Mouse (Mus musculus) brain, adult 2 months (tissue): ENCODE measurements around the gene Wfdc5.

Experiments used
- DNase-seq: peaks from one replicate; pipeline ENCODE4 v3.0.0; 2011; ENCODE audit warnings: low read depth, low spot score

Gene Wfdc5

DNA sequence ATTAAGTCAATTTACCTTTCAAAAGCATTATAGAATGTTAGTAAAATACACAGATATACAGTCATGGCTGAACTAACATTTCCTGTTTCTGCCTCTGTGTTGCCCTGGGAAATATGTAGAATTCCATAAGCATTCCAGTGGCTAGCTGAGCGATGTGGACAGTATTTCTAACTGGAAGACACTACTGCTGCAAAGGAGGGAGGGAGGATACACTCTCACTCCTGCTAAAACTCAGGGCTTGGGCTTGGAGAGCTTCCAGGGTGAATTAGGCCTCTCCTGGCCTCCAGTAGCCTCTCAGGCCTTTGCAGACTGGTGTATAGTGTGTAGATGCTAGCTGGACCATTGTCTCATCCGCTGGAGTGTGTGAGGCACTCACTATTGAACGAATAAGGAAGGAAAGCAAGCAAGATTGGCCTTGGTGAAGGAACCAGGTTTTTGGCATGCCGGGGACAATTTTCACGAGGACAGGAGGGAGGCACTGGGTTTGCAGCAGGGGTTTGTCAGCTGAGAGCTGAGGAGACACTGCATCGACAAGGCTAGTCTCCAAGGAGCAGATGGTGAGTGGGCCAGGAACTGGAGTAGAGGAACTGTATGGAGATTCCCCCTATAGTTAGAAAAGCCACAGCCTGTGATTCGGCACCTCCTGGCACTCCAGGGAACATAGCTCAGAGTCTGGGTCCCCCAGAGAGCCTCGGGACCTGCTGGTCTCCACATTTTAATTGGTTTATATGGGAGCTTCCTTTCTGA lies 7.7 kb downstream of the Wfdc5 start:
- DNase-seq, result peak; percentile 95

- peak; percentile 43 for DNase-seq
These were observed 9.1 kb downstream of the Wfdc5 start for GRCm38 (mm10) chr2:164173394-164173793.

DNA sequence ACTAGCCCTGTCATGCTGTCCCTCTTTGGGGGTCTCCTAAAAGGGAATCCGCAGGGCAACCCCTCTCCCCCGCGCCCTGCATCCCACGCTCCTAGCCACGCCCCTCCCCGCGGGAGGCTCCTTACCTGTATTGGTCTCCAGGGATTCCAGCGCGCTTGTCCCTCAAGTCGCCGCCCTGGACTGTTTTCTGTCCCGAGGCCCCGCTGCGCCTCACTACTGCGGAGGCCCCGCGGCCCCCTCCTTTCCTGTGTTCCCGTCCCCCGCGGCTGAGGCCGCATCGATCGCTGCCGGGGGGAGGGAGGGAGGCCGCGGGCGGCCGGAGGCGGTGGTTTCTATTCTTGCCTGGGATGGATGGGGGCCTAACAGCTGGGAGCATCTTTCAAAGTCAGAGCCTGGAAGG lies 11.6 kb downstream of the Wfdc5 start, which contains the start of gene Kcns1:
TSS of gene Kcns1 (minus strand) at position 212 of the 400 bp plus-strand sequence.
- DNase-seq, result peak; percentile 35

GRCm38 (mm10) chr2:164170326-164170725 lies 12.2 kb downstream of the Wfdc5 start:
- DNase-seq, result peak; percentile 35

DNA sequence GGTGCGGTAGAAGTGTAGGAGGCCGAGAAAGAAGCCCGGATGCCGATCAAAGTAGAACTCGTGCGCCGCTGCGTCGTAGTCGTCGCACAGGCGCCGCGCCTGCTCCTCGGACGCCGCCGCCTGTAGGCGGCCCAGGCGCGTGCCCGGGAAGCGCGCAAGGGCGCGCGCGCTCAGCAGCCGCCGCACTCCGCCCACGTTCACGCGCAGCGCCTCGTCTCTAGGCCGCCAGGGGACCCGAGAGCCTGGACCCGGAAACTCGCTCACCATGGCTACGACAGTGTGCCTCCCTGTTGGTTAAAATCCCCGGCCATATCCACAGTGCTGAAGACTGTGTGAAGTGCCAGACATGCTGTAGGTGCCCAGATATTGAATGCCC lies 14.0 kb downstream of the Wfdc5 start:
- DNase-seq, result peak; percentile 65

DNA sequence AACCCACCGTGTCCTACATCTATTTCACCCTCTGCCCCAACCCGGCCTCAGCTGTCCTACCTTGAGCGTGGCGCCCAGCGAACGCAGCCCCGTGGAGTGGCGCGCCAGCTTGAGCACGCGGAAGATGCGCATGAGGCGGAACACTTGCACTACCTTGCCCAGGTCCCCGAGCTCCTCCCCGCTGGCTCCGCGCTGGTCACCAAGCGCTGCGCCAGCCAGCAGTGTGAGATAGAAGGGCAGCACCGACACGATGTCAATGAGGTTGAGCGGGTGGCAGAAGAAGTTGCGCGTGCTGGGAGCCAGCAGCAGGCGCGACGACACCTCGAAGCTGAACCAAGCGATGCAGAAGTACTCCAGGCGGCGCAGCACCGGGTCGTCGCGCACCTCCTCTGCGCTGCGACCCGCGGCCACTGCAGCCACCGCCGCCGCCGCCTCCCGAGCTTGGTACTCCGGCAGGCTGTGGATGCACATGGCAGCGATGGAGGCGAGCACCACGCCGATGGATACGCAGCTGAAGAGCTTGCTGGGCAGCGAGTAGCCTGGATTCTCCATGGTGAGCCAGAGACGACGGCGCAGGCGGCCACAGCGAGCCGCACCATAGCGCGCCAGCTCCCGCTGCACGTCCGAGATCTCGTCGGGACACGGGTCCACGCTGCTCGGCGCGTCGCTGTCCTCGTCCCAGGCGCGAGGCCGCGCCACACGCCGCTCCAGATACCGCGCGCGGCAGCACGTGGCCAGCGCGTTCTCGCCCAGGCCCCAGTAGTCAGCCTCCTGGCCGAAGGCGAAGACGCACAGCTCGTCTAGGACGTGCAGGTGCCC lies 14.6 kb downstream of the Wfdc5 start:
- no peak for DNase-seq

- no peak for DNase-seq
These were observed 17.6 kb downstream of the Wfdc5 start for GRCm38 (mm10) chr2:164164941-164165340.

- DNase-seq, result no peak
These were observed 21.0 kb downstream of the Wfdc5 start for GRCm38 (mm10) chr2:164161515-164162055.

GRCm38 (mm10) chr2:164158838-164159237 lies 23.7 kb downstream of the Wfdc5 start:
- no peak for DNase-seq

GRCm38 (mm10) chr2:164156158-164156557 lies 26.4 kb downstream of the Wfdc5 start:
- no peak for DNase-seq

- peak; percentile 77 for DNase-seq
These were observed 28.5 kb downstream of the Wfdc5 start for GRCm38 (mm10) chr2:164154007-164154406.

DNA sequence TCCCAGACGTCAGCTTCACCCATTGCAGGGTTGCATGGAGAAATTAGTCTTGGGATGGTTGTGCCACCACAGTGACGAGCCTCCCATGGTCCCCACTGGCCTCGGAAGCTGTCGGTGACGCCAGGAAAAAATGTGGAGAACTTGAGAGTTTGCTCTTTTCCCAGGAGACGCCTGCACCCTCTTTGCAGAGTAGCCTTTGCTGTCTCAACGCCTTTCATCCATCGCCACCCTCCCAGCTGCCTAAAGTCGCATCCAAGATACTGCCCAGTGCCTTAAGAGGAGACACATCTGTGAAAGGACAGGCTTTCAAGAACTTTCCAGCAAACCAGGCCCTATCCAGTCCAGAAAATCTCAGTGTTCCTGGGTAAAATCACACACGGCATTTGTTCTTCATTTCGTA lies 30.2 kb downstream of the Wfdc5 start:
- DNase-seq, result no peak

GRCm38 (mm10) chr2:164150086-164150760 lies 32.3 kb downstream of the Wfdc5 start:
- peak; percentile 61 for DNase-seq

GRCm38 (mm10) chr2:164146556-164146955 lies 36.0 kb downstream of the Wfdc5 start:
- DNase-seq, result peak; percentile 66

DNA sequence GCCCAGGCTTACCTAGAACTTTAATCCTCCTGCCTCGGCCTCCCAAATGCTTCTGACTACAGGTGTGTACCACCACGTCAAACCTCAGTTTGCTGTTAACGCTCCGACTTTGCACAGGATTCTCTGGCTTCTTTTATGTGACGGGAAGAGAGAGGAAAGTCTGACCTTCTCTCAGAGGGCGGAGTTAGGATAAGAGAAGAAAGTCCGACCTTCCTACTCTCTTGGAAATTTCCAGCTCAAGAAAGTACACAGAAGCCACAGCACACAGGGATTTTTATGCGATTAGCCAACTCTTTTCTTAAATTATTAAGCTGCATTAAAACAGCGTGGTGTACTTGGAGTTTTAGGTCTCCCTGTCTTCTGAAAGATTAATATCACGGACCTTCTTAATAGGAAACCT lies 38.0 kb downstream of the Wfdc5 start:
- DNase-seq, result no peak

GRCm38 (mm10) chr2:164144025-164144424 lies 38.5 kb downstream of the Wfdc5 start:
- no peak for DNase-seq

DNA sequence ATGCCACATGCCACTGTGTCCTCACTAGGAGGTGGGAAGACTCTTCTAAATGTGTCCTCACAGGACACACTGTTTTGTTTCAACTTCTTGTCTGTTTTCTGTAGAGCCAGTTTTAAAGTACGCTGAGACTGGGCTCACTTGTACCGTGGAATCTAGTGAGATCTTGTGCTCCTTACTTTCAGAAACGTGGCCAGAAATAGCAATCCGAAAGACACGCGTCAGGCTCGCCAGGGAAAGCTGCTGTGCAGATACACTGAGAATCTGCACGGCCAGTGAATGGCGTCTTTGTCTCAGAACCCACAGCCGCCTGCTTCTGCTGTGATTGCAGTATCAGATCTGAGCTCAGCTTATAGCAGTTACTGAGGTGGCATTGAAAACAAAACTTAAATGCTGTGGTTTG lies 40.5 kb downstream of the Wfdc5 start:
- peak; percentile 81 for DNase-seq

GRCm38 (mm10) chr2:164137754-164138153 lies 44.8 kb downstream of the Wfdc5 start:
- peak; percentile 88 for DNase-seq

- peak; percentile 33 for DNase-seq
These were observed 46.1 kb downstream of the Wfdc5 start for GRCm38 (mm10) chr2:164136393-164136792.

DNA sequence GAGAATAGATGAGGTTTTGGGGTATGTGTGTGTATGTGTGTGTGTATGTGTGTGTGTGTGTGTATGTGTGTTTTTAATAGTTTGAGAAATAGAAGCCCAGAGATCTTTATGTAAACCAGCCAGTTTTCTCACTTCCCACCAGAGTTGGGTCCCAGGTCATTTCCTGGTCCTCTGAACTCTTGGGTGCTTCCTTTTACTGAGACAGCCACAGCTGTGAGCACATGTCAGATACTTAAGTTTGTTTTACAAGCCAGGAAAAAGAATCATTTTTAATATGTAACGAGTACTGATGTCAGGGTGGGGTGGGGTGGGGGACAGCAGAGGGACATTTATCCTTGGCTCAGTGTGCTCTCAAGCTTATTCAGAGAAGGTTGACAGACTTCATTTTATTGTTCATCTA lies 47.2 kb downstream of the Wfdc5 start:
- DNase-seq, result no peak

- peak; percentile 78 for DNase-seq
These were observed 48.0 kb downstream of the Wfdc5 start for GRCm38 (mm10) chr2:164134563-164134962.

DNA sequence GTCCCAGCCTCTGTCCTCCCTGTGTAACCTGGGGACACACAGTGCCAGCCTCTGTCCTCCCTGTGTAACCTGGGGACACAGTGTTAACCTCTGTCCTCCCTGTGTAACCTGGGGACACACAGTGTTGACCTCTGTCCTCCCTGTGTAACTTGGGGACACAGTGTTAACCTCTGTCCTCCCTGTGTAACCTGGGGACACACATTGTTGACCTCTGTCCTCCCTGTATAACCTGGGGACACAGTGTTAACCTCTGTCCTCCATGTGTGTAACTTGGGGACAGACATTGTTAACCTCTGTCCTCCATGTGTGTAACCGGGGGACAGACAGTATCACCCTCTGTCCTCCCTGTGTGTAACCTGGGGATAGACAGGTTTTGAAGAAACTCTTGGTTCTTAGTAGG lies 51.0 kb downstream of the Wfdc5 start:
- no peak for DNase-seq
